Mouse (Mus musculus) limb, embryonic 12.5 days (tissue): ENCODE measurements at regions not wholly inside any gene's neighbourhood (a gene's known extent, or its start where the extent isn't known, plus 50 kb on each side); places are given as distances from the start of the nearest gene placed in this dataset.

Source experiments
- ATAC-seq: fragments of 200-750 bp; cut with Nextera tagmentation; 2 replicates; pipeline ENCODE4 v1.8.0; 2017; ENCODE audit warnings: low read depth, moderate TSS enrichment; ENCODE audit not compliant: insufficient number of reproducible peaks, insufficient read depth, low FRiP score, low TSS enrichment
- H3K27ac ChIP-seq: fragments of 300-500 bp; sonication (generic); 2 replicates; pipeline ENCODE4 v1.5.1; 2016; ENCODE audit warnings: mild to moderate bottlenecking, moderate library complexity
- H3K27me3 ChIP-seq: fragments of 300-500 bp; sonication (generic); 2 replicates; pipeline ENCODE4 v1.6.1; 2016; ENCODE audit warnings: mild to moderate bottlenecking, moderate library complexity
- H3K36me3 ChIP-seq: fragments of 300-500 bp; sonication (generic); 2 replicates; pipeline ENCODE4 v1.6.1; 2016; ENCODE audit warnings: mild to moderate bottlenecking, moderate library complexity
- H3K4me1 ChIP-seq: fragments of 300-500 bp; sonication (generic); replicated peaks from 2 replicates; pipeline ENCODE4 v1.6.1; 2016
- H3K4me2 ChIP-seq: fragments of 300-500 bp; sonication (generic); 2 replicates; pipeline ENCODE4 v1.6.1; 2016; ENCODE audit warnings: mild to moderate bottlenecking, moderate library complexity
- H3K4me3 ChIP-seq: fragments of 300-500 bp; sonication (generic); replicated peaks from 2 replicates; pipeline ENCODE4 v1.5.1; 2016; ENCODE audit warnings: mild to moderate bottlenecking
- H3K9ac ChIP-seq: fragments of 300-500 bp; sonication (generic); replicated peaks from 2 replicates; pipeline ENCODE4 v1.6.1; 2016; ENCODE audit warnings: mild to moderate bottlenecking, moderate library complexity
- H3K9me3 ChIP-seq: fragments of 300-500 bp; sonication (generic); 2 replicates; pipeline ENCODE4 v1.6.1; 2016; ENCODE audit warnings: mild to moderate bottlenecking, moderate library complexity
- WGBS: fragments of 180-500 bp; shearing (Covaris S2); methylation state at CpG from one replicate; pipeline ENCODE4 v1.1.7; 2016; 5-methylcytosine and 5-hydroxymethylcytosine counted together

DNA sequence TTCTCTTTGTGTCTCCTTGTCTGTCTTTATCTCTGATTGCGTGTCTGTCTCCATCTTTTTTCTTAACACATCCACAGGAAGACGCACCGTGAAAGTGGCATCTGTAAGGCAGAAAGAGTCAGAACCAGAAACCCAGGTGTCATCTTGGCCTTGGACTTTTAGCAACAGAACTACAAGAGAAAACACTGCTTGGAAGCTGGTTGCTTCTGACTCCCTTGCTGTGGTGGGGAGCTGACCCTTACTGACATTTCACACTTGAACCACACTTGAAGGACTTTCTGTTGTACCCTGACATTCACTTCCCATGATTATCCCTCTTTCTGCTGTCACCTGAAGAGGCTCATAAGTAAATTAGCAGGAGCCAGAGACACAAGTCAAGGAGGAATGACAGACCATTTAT is 180.6 kb downstream of the Irx2 start:
- no peak overlapping the region for H3K4me2 ChIP-seq
- ATAC-seq = no peak
- H3K27me3 ChIP-seq = peaks cover 16% of the 10 kb centered on the region
- H3K4me3 ChIP-seq = no peak overlapping the region
- H3K27ac ChIP-seq = no peak overlapping the region
- H3K9ac ChIP-seq = no peak overlapping the region
- H3K9me3 ChIP-seq = no peaks in the 10 kb centered on the region
- H3K4me1 ChIP-seq = no peaks in the 10 kb centered on the region
- 93% methylated on average over 3 of the region's 3 CpGs for WGBS
- H3K36me3 ChIP-seq = no peaks in the 10 kb centered on the region

DNA sequence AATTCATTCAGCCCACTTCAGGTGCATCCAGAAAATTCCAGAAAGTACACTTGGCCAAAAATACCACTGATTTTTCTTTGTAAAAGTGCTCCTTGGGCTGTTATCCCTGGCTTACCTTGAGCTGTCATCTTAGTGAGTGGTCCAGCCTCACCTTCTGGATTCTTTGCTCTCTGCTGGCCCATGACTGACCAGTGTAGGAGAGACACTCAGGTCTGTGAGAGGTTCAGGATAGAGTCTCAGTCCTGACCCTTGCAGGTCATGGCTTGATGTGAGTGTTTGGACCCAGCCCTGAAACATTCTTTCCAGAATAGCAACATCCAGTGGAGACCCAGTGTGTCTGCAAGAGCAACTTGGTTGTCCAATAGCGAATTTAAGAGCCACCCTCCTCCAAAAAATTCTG is 182.0 kb downstream of the Irx2 start:
- H3K9me3 ChIP-seq = no peaks in the 10 kb centered on the region
- H3K36me3 ChIP-seq = no peaks in the 10 kb centered on the region
- H3K27me3 ChIP-seq = peaks cover 27% of the 10 kb centered on the region
- H3K4me3 ChIP-seq = no peak overlapping the region
- no peak overlapping the region for H3K27ac ChIP-seq
- H3K9ac ChIP-seq = no peak overlapping the region
- no peak overlapping the region for H3K4me2 ChIP-seq
- WGBS = 79% methylated on average over 1 of the region's 1 CpGs
- ATAC-seq = no peak
- H3K4me1 ChIP-seq = no peaks in the 10 kb centered on the region

DNA sequence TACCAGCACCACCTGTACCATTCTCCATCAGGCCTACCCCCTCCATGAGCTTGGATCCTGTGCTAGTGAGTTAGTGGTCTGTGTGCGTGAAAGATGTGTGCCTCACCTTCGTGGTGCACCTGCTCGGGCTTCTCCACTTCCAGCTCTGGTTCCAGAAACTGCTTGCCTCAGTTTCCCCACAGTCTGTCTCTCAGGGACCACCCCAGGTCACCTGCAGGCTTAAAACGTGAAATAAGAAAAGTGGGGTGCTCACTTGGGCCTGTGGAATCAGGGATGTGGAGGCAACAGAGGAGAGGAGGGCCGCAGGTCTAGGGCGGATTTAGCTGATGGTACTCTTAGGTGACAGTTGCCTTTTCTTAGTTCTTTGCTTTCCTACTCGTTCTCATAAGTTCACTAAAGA is 186.0 kb downstream of the Irx2 start:
- Histone ChIP-seq H3K4me2 (no peak overlapping the region), H3K9me3 (no peaks in the 10 kb centered on the region), H3K9ac (no peak overlapping the region), H3K27me3 (peaks cover 67% of the 10 kb centered on the region), H3K4me1 (no peaks in the 10 kb centered on the region), H3K27ac (no peak overlapping the region), H3K36me3 (no peaks in the 10 kb centered on the region), H3K4me3 (no peak overlapping the region)
- WGBS = 64% methylated on average over 7 of the region's 7 CpGs
- no peak for ATAC-seq

- no peak for ATAC-seq
- Histone ChIP-seq H3K36me3 (no peaks in the 10 kb centered on the region), H3K9me3 (no peaks in the 10 kb centered on the region), H3K9ac (no peak overlapping the region), H3K27me3 (peaks cover 72% of the 10 kb centered on the region), H3K27ac (no peak overlapping the region), H3K4me3 (no peak overlapping the region), H3K4me1 (no peaks in the 10 kb centered on the region), H3K4me2 (no peak overlapping the region)
- WGBS = 13% methylated on average over 4 of the region's 4 CpGs
Measured at GRCm38 (mm10) chr13:72815236-72815932, 186.8 kb downstream of the Irx2 start.

GRCm38 (mm10) chr13:72815933-72816553 is 187.4 kb downstream of the Irx2 start:
- 9% methylated on average over 18 of the region's 18 CpGs for WGBS
- no peak for ATAC-seq

GRCm38 (mm10) chr13:72816856-72817255 is 188.2 kb downstream of the Irx2 start:
- H3K36me3 ChIP-seq = no peaks in the 10 kb centered on the region
- H3K4me1 ChIP-seq = no peaks in the 10 kb centered on the region
- peaks cover 68% of the 10 kb centered on the region for H3K27me3 ChIP-seq
- 12% methylated on average over 8 of the region's 8 CpGs for WGBS
- no peak overlapping the region for H3K4me2 ChIP-seq
- no peak overlapping the region for H3K4me3 ChIP-seq
- H3K27ac ChIP-seq = no peak overlapping the region
- no peaks in the 10 kb centered on the region for H3K9me3 ChIP-seq
- no peak overlapping the region for H3K9ac ChIP-seq
- no peak for ATAC-seq

More at GRCm38 (mm10) chr13:72815933-72816553, 187.4 kb downstream of the Irx2 start:
- Histone ChIP-seq H3K9me3 (no peaks in the 10 kb centered on the region), H3K9ac (no peak overlapping the region), H3K27ac (no peak overlapping the region), H3K4me1 (no peaks in the 10 kb centered on the region), H3K4me3 (no peak overlapping the region), H3K4me2 (no peak overlapping the region), H3K27me3 (peaks cover 72% of the 10 kb centered on the region), H3K36me3 (no peaks in the 10 kb centered on the region)

- no peak overlapping the region for H3K9ac ChIP-seq
- no peak overlapping the region for H3K4me2 ChIP-seq
- WGBS = 11% methylated on average over 2 of the region's 2 CpGs
- H3K4me3 ChIP-seq = no peak overlapping the region
- H3K27ac ChIP-seq = no peak overlapping the region
- peaks cover 66% of the 10 kb centered on the region for H3K27me3 ChIP-seq
- no peaks in the 10 kb centered on the region for H3K9me3 ChIP-seq
- ATAC-seq = no peak
- no peaks in the 10 kb centered on the region for H3K4me1 ChIP-seq
- no peaks in the 10 kb centered on the region for H3K36me3 ChIP-seq
Measured at GRCm38 (mm10) chr13:72817521-72817920, 188.9 kb downstream of the Irx2 start.

DNA sequence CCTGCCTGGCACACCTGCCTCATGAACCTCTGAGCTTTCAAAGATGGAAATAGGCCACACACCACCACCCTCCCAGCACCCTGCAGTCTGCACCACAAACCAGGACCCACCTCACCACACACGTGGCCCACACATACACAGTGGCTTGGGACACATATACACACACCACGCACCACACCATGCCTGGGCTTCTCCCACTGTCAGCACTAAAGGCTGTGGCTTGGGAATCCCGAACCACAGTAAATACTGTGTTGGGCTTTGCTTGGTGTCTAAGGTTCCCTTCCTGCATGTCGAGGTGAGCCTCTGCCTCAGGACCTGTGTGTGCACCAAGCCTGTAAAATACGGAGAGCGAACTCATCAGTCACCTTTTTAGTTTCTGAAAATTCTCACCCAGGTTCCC is 189.3 kb downstream of the Irx2 start:
- H3K4me1 ChIP-seq = no peaks in the 10 kb centered on the region
- no peak overlapping the region for H3K27ac ChIP-seq
- no peak overlapping the region for H3K9ac ChIP-seq
- no peaks in the 10 kb centered on the region for H3K36me3 ChIP-seq
- peaks cover 66% of the 10 kb centered on the region for H3K27me3 ChIP-seq
- no peak for ATAC-seq
- H3K4me2 ChIP-seq = no peak overlapping the region
- H3K4me3 ChIP-seq = no peak overlapping the region
- WGBS = 12% methylated on average over 6 of the region's 6 CpGs
- no peaks in the 10 kb centered on the region for H3K9me3 ChIP-seq

DNA sequence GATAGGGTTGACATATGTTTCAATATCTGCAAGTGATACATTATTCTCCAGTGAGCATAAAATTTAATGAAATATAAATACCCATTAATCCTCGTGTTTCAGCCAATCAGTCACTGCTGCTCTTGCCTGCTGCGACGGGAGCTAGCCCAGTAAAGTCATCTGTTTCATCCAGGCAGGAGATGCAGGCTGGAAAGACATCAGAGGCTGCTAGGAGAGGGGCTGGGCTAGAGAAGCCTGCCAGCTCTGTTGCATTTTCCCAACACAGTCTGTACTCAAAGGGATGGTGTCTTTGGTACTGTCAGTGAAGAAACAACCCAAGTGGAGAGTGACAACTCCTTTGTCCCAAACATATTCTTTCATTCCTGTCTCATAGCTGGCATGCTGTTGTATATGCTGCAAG is 198.0 kb downstream of the Irx2 start:
- no peak overlapping the region for H3K27ac ChIP-seq
- no peaks in the 10 kb centered on the region for H3K9me3 ChIP-seq
- H3K27me3 ChIP-seq = peaks cover 18% of the 10 kb centered on the region
- no peak overlapping the region for H3K9ac ChIP-seq
- H3K4me1 ChIP-seq = no peaks in the 10 kb centered on the region
- no peaks in the 10 kb centered on the region for H3K36me3 ChIP-seq
- no peak overlapping the region for H3K4me3 ChIP-seq
- WGBS = 50% methylated on average over 3 of the region's 3 CpGs
- no peak for ATAC-seq
- no peak overlapping the region for H3K4me2 ChIP-seq

GRCm38 (mm10) chr13:72829331-72829730 is 200.7 kb downstream of the Irx2 start:
- H3K9ac ChIP-seq = no peak overlapping the region
- 83% methylated on average over 3 of the region's 3 CpGs for WGBS
- no peak overlapping the region for H3K27ac ChIP-seq
- H3K4me1 ChIP-seq = no peaks in the 10 kb centered on the region
- no peaks in the 10 kb centered on the region for H3K36me3 ChIP-seq
- no peak overlapping the region for H3K4me2 ChIP-seq
- H3K27me3 ChIP-seq = peaks cover 12% of the 10 kb centered on the region
- H3K9me3 ChIP-seq = no peaks in the 10 kb centered on the region
- no peak overlapping the region for H3K4me3 ChIP-seq
- no peak for ATAC-seq

- no peak overlapping the region for H3K4me2 ChIP-seq
- H3K4me1 ChIP-seq = no peaks in the 10 kb centered on the region
- no peak overlapping the region for H3K27ac ChIP-seq
- H3K9me3 ChIP-seq = no peaks in the 10 kb centered on the region
- no peak overlapping the region for H3K4me3 ChIP-seq
- WGBS = 86% methylated on average over 2 of the region's 2 CpGs
- no peak overlapping the region for H3K9ac ChIP-seq
- ATAC-seq = no peak
- no peaks in the 10 kb centered on the region for H3K36me3 ChIP-seq
- peaks cover 6% of the 10 kb centered on the region; the same call in 1 of the 2 replicates for H3K27me3 ChIP-seq
Measured at GRCm38 (mm10) chr13:72833326-72833725, 204.7 kb downstream of the Irx2 start.

GRCm38 (mm10) chr13:72837016-72837415 is 208.4 kb downstream of the Irx2 start:
- Histone ChIP-seq H3K9me3 (no peaks in the 10 kb centered on the region), H3K9ac (no peak overlapping the region), H3K27ac (no peak overlapping the region), H3K36me3 (no peaks in the 10 kb centered on the region), H3K4me1 (no peaks in the 10 kb centered on the region), H3K4me2 (no peak overlapping the region), H3K4me3 (no peak overlapping the region), H3K27me3 (no peaks in the 10 kb centered on the region; the same call in 1 of the 2 replicates)
- WGBS = 83% methylated on average over 9 of the region's 9 CpGs
- no peak for ATAC-seq
